Mouse (Mus musculus): Measurements from ENCODE around the gene Taf7l. TPM values are rescaled to one million over a fixed set of nuclear protein-coding genes. Genes with fewer than 3 reads are reported as not detected.
A peak's percentile ranks its signal among the peaks of the same experiment; 100 is the strongest.

The Taf7l gene
- not detected for total RNA-seq (2021)
- long read RNA-seq, experiment 1: 0 reads
- long read RNA-seq, experiment 2: 0 reads

- DNase-seq (ENCODE audit: low spot score): no peak
Measured at GRCm38 (mm10) chrX:134476290-134476689, at the start of gene Taf7l. Taf7l (minus strand) TSS chrX:134476490.

- no peak for DNase-seq (ENCODE audit: low spot score)
Measured at GRCm38 (mm10) chrX:134525260-134525659, 49.0 kb upstream of the Taf7l start.

GRCm38 (mm10) chrX:134523772-134524171 lies 47.5 kb upstream of the Taf7l start:
- DNase-seq (ENCODE audit: low spot score): no peak

- DNase-seq (ENCODE audit: low spot score): no peak
Measured at GRCm38 (mm10) chrX:134509473-134509872, 33.2 kb upstream of the Taf7l start.

- no peak for DNase-seq (ENCODE audit: low spot score)
Measured at GRCm38 (mm10) chrX:134507977-134508376, 31.7 kb upstream of the Taf7l start.

- DNase-seq (ENCODE audit: low spot score): no peak
Measured at GRCm38 (mm10) chrX:134500651-134501050, 24.4 kb upstream of the Taf7l start.

GRCm38 (mm10) chrX:134481720-134482119 lies 5.4 kb upstream of the Taf7l start:
- DNase-seq (ENCODE audit: low spot score): no peak

GRCm38 (mm10) chrX:134474988-134475710 lies 1.1 kb downstream of the Taf7l start:
- DNase-seq (ENCODE audit: low spot score): no peak

GRCm38 (mm10) chrX:134427307-134427706 lies 49.0 kb downstream of the Taf7l start:
- DNase-seq (ENCODE audit: low spot score): no peak

GRCm38 (mm10) chrX:134426819-134427218 lies 49.5 kb downstream of the Taf7l start:
- no peak for DNase-seq (ENCODE audit: low spot score)

- peak; percentile 15 for DNase-seq (ENCODE audit: low spot score)
Measured at GRCm38 (mm10) chrX:134425798-134426197, 50.5 kb downstream of the Taf7l start.

GRCm38 (mm10) chrX:134424263-134424662 lies 52.0 kb downstream of the Taf7l start:
- no peak for DNase-seq (ENCODE audit: low spot score)

- no peak for DNase-seq (ENCODE audit: low spot score)
Measured at GRCm38 (mm10) chrX:134420097-134420496, 56.2 kb downstream of the Taf7l start.

- no peak for DNase-seq (ENCODE audit: low spot score)
Measured at GRCm38 (mm10) chrX:134412096-134412495, 64.2 kb downstream of the Taf7l start.

Other genes with a start within 250 kb of the Taf7l start
- gene Trmt2b, start 199.5 kb downstream of the Taf7l start, total RNA-seq (2021): 10 to 100 TPM in 1 of 2 experiments, 1 to 10 TPM in 1; 8.3 to 12.3 TPM
- not detected for gene Tmem35a, start 181.3 kb downstream of the Taf7l start, total RNA-seq (2021)
- not detected for gene Cenpi, start 168.4 kb downstream of the Taf7l start, total RNA-seq (2021)
- 1 to 10 TPM; 3.0 to 3.1 TPM for gene Drp2, start 71.9 kb downstream of the Taf7l start, total RNA-seq (2021)
- gene Timm8a1, start 65.4 kb upstream of the Taf7l start, total RNA-seq (2021): 10 to 100 TPM; 10.1 to 12.5 TPM
- under 1 TPM; 0.23 to 0.43 TPM for gene Btk, start 107.1 kb upstream of the Taf7l start, total RNA-seq (2021)
- 100 to 1,000 TPM; 125 to 133 TPM for gene Rpl36a, start 109.2 kb upstream of the Taf7l start, total RNA-seq (2021)
- 1 to 10 TPM; 2.0 to 2.2 TPM for gene Gla, start 124.6 kb upstream of the Taf7l start, total RNA-seq (2021)
- 10 to 100 TPM; 45.6 to 53.7 TPM for gene Hnrnph2, start 124.7 kb upstream of the Taf7l start, total RNA-seq (2021)
- 1 to 10 TPM; 4.6 to 5.9 TPM for gene Armcx4, start 210.0 kb upstream of the Taf7l start, total RNA-seq (2021)
- gene Armcx1, start 241.5 kb upstream of the Taf7l start, total RNA-seq (2021): 1 to 10 TPM; 1.4 to 1.5 TPM